Mouse (Mus musculus) left cerebral cortex, postnatal 4 days (tissue): ENCODE results near the gene Nostrin. TPM values are rescaled to one million over a fixed set of nuclear protein-coding genes. Genes with fewer than 3 reads are reported as not detected.

Source experiments
- total RNA-seq, 2 experiments: library from RNA; stranded (reverse); gene quantifications; 2 replicates each; pipeline ENCODE4 v1.2.3; 2021

The Nostrin gene
- total RNA-seq, 2 experiments from 2014 or later, result 2.8 to 3.6 TPM

Other genes with a start within 250 kb of the Nostrin start
- gene Spc25, start 70.4 kb downstream of the Nostrin start, total RNA-seq, result 1 to 10 TPM; 6.8 to 7.9 TPM
- gene G6pc2, start 75.3 kb downstream of the Nostrin start, total RNA-seq, result not detected
- under 1 TPM in 1 of 2 experiments, not detected in 1; 0.12 TPM for gene Abcb11, start 206.8 kb downstream of the Nostrin start, total RNA-seq
- gene Dhrs9, start 244.6 kb downstream of the Nostrin start, total RNA-seq, result not detected